Mouse (Mus musculus): ENCODE measurements around the gene Phf21a. TPM values are rescaled to one million over a fixed set of nuclear protein-coding genes. Genes with fewer than 3 reads are reported as not detected.
A peak's percentile ranks its signal among the peaks of the same experiment; 100 is the strongest.
"Not testable (repeated sequence)": the region's sequence is repeated elsewhere in the genome, so short reads cannot be mapped to it uniquely, and the experiment has no call there.

The Phf21a gene
- total RNA-seq, 2 experiments from 2014 or later = 48.8 to 81.2 TPM

- ATAC-seq (ENCODE audit: poor library complexity, severe bottlenecking) = no peak
These were observed 16.7 kb upstream of the Phf21a start for GRCm38 (mm10) chr2:92076086-92076692.

DNA sequence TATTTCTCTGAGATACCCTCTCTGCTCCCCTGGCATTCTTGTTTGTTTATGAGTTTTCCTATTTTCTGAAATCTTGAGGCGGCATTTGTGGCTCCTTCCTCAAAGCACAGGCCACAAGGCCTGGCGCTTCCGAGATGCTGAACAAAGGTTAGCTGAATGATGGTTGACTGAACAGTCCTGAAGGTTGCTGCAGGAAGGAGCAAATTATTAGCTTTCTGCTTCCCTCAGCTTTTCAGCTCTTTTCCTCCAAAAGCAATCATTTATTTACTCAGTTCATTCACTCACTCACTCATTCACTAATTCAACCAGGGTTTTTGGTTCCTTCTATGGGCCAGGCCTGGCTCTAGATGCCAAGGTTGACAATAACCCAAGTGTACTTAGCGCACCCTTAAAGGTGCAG is 10.7 kb upstream of the Phf21a start:
- no peak for ATAC-seq (ENCODE audit: poor library complexity, severe bottlenecking)

DNA sequence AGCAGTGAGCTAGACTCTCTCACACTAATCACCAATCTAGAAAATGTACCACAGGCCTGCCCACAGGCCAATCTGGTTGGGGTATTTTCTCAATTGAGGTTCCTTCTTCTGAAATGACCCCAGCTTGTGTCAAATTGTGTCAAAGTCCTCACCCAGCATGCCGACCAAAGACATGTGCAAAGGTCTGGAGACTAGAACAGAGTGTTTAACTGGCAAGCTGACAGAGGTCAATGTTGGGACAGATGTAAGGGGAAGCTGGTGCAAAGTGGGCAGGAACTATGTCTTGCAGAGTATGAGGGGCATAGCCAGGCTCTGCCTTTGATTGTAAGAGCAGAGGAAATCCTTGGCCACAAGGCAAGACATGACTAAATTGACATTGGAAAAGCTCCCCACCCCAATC is 7.2 kb upstream of the Phf21a start:
- no peak for ATAC-seq (ENCODE audit: poor library complexity, severe bottlenecking)

GRCm38 (mm10) chr2:92087065-92087464 is 5.9 kb upstream of the Phf21a start:
- no peak for ATAC-seq (ENCODE audit: poor library complexity, severe bottlenecking)

GRCm38 (mm10) chr2:92089782-92090181 is 3.1 kb upstream of the Phf21a start:
- no peak for ATAC-seq (ENCODE audit: poor library complexity, severe bottlenecking)

DNA sequence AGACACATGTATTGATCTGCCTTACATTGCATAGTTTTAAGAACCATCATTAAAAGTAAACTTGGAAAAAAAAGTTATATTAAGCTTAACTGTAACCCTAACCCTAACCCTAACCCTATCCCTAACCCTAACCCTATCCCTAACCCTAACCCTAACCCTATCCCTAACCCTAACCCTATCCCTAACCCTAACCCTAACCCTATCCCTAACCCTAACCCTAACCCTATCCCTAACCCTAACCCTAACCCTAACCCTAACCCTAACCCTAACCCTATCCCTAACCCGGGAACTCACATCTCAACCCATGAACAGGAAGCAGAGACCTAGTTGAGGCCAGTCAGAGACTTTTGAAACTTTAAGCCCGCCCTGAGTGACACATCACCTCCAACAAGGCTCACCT is 586 bp downstream of the Phf21a start:
- ATAC-seq (ENCODE audit: poor library complexity, severe bottlenecking) = not testable (repeated sequence)

DNA sequence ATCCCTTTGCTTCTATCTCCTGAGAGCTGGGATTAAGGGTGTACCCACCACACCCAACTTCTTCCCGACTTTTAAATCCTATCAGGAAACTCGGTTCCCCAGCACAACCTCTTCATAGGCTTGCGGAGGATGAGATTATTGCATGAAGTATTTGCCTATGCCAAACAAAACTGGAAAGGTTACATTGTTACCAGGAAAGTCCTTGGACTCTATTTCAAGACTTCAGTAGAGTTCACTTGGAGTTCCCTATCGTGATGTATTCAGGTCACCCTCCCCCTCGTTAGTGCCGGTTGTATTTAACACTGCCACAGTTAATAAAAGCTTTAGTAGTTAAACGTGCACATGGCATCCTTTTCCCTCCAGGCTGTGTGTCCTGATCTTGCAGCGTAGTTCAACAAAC is 1.2 kb downstream of the Phf21a start:
- ATAC-seq (ENCODE audit: poor library complexity, severe bottlenecking) = no peak

DNA sequence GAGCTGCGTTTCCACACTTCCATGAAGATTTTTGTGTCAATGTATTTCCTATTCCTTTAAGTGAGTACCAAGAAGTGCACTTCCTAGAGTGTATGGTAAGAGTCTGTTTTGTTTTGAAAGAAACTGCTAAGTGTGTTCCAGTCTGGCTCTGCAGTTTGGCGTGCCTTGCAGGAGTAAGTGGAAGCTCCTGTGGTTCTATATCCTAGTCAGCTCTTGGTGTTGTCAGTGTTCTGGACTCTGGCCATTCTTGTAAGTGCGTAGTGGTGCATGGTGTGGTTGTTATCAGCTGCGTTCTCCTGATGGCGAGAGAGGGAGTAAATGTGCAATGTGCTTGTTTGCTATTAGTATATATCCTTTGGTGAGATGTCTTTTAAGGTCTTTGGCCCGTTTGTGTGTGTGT is 7.9 kb downstream of the Phf21a start:
- ATAC-seq (ENCODE audit: poor library complexity, severe bottlenecking) = no peak

DNA sequence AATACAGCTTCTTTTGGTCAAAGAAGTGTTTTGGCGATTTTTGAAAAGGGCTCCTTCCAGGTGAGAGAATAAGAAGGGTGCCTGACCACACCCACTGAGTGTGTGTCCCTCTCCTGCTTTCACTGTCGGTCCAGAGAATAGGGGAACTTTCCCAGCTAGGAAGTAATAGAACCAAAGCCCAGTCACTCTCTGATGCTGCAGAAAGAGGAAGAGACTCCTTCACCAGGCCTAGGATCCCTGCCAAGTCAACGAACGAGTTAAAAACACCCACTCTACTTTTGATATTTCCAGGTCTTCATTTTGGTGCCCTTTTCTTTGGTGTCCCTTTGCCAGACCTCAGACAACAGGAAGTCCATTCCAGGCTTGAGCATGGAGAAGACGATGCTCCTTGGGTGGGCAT is 31.6 kb downstream of the Phf21a start:
- ATAC-seq (ENCODE audit: poor library complexity, severe bottlenecking) = peak; percentile 63; the same call in 1 of the 2 replicates

- ATAC-seq (ENCODE audit: poor library complexity, severe bottlenecking) = peak; percentile 72; the same call in 1 of the 2 replicates
These were observed 32.4 kb downstream of the Phf21a start for GRCm38 (mm10) chr2:92125330-92125729.

DNA sequence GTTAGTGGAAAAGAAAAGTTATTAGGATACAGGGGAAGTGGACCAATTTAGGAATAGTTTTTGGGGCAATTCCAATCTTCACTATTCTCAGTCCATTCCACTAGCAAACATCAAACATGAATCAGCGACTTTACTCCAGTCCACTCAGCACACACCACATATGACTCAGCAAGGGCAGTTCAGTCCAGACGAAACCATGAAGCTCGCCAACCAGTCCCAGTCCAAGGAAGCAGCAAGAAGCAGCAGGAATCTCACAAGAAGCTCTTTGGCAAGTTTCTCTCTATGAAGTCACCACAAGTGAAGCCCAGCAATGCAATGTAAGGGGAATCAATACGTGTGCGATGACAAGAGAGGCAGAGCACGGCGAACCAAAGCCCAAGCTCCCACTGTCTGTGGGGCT is 37.2 kb downstream of the Phf21a start:
- ATAC-seq (ENCODE audit: poor library complexity, severe bottlenecking) = no peak

DNA sequence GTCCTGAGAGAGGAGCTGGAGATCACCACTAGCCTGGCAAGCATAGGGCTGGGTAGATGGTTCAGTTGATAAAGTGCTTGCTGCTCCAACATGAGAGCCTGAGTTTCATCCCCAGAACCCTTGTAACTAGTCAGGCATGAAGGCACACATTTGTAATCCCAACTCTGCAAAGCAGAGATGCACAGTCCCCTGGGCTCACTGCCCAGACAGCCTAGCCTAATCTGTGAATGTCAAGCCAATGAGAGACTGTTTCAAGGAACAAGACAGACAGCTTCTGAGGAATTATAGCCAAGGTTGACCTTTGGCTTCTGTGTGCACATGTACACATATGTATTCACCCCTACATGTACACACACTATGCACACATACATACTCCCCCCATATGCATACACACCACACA is 45.8 kb downstream of the Phf21a start:
- no peak for ATAC-seq (ENCODE audit: poor library complexity, severe bottlenecking)

DNA sequence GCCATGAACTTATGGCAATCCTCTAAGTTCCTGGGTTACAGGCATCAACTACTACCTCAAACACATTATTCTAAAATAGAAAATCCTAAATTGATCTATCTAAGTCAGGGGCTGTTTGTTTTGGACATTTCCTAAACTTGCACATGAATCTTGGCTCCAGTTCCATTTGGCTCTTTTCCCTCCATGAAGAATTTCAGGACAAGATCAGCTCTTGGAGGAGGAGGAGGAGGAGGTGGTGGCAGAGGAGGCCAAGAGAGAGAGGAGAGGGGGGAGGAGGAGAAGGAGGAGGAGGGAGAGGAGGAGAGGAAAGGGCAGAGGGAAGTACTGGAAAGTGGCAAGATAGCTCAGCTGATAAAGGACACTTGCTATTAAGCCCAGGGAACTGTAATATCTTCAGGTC is 46.4 kb downstream of the Phf21a start:
- ATAC-seq (ENCODE audit: poor library complexity, severe bottlenecking) = no peak

GRCm38 (mm10) chr2:92140383-92140782 is 47.5 kb downstream of the Phf21a start:
- ATAC-seq (ENCODE audit: poor library complexity, severe bottlenecking) = no peak

DNA sequence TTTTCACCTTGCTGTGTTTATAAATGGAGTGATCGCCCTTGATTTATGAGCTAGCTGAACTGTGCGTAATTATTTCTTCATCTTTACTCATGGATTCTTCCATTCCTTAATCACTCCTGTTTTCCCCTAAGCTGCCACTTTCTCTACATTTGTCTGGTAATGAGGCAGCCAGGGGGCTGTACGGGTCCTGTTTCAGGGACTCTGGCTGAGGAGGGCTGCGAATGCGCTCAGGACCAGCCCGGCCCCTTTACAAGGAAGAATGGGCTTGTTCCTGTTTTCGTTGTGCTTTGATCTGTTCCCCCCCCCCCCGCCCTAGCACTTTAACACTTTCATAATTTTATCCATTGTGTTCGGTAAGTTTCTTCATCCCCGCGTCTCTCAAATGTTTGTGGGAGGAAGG is 48.2 kb downstream of the Phf21a start:
- 0 out of 2 replicates have a peak, but pooled peaks have one; percentile 45 for ATAC-seq (ENCODE audit: poor library complexity, severe bottlenecking)

GRCm38 (mm10) chr2:92143932-92144331 is 51.0 kb downstream of the Phf21a start:
- no peak for ATAC-seq (ENCODE audit: poor library complexity, severe bottlenecking)

DNA sequence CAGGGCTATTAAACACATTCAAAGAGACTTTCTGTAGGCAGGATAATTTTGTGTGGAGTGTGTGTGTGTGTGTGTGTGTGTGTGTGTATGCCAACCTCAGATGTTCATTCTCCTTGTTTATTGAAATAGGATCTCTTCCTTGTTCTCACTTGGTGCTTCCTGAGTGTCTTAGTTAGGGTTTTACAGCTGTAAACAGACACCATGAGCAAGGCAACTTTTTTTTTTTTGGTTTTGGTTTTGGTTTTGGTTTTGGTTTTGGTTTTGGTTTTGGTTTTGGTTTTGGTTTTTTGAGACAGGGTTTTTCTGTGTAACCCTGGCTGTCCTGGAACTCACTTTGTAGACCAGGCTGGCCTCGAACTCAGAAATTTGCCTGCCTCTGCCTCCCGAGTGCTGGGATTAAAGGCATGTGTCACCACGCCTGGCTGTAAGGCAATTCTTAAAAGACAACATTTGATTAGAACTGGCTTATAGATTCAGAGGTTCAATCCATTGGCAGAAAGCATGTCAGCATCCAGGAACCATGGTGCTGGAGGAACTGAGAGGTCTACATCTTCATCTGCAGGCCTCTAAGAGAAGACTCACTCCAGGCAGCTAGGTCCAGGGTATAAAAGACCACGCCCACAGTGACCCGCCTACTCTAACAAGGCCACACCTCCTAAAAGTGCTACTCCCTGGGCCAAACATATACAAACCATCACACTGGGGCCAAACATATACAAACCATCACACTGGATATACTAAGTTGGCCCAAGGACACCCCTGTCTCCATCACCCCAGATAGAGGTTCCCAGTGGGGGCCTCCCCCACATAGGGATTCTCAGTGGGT is 55.2 kb downstream of the Phf21a start:
- not testable (repeated sequence) for ATAC-seq (ENCODE audit: poor library complexity, severe bottlenecking)

DNA sequence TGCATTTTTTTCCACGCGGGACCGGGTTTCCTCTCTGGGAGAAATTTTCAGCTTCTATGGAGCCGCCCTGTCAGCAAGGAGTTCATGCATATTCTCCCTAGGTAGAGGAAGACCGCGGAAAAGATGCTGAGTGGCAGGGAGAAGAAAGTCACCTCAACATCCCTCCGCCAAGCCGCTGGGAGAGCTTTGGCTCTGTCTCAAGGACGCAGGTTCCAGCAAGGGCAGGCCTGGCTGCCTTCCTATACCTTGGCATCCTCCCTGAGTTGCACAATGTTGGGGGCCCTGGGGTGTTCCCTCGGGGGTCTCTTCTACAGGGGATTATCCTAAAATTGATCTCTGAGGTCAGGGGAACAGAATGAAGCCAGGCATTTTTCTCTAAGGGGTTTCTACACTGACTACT is 71.4 kb downstream of the Phf21a start:
- no peak for ATAC-seq (ENCODE audit: poor library complexity, severe bottlenecking)

DNA sequence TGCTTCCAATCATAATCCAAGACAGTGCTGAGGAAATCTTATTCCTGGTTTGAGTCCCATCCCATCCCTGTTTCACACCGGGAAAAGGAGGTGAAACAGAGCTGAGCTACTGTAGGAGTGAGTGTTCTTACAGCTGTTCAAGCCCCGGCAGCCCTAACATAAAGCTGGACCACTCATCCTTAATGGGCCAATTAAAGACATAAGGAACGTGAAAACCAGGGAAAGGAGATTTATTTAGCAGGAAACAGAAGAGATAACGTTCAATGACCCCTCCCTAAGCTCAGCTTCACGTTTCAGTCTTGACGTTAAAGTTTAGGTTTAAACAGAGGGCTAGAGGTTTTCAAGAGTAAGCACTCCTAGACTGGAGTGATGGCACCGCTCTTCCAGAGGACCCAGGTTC is 74.0 kb downstream of the Phf21a start:
- no peak for ATAC-seq (ENCODE audit: poor library complexity, severe bottlenecking)

- no peak for ATAC-seq (ENCODE audit: poor library complexity, severe bottlenecking)
These were observed 78.2 kb downstream of the Phf21a start for GRCm38 (mm10) chr2:92171046-92171643.

DNA sequence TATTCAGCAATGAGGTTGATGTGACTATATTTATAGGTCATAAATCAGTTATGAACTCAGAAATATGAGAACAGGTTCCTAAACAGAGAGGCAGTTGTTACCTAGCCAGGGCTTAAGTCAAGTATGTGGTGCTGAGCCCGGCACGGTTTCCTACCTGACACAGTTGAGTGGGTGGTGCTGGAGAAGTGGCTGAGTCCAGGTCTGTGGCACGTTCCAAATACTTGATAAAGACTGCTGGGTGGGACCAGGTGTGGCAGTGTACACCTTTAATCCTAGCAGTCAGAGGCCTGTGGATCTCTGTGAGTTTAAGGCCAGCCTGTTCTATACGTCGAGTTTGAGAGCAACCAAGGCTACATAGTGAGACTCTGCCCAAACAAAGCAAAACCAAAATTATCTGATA is 79.4 kb downstream of the Phf21a start:
- no peak for ATAC-seq (ENCODE audit: poor library complexity, severe bottlenecking)

- peak; percentile 90 for ATAC-seq (ENCODE audit: poor library complexity, severe bottlenecking)
These were observed 80.3 kb downstream of the Phf21a start for GRCm38 (mm10) chr2:92173186-92173585.

All from megakaryocyte, adult 5-6 weeks (primary cell).